Mouse (Mus musculus) gastrocnemius, adult 2 months (tissue): ENCODE data around the gene Peli2. TPM values are rescaled to one million over a fixed set of nuclear protein-coding genes. Genes with fewer than 3 reads are reported as not detected.

Experiments used
- DNase-seq: peaks from one replicate; pipeline ENCODE4 v3.0.0; 2022
- H3K27ac ChIP-seq: fragments of 200-600 bp; 2 replicates; pipeline ENCODE4 v1.8.1; 2022; ENCODE audit warnings: mild to moderate bottlenecking
- H3K4me3 ChIP-seq: fragments of 200-600 bp; 2 replicates; pipeline ENCODE4 v1.8.1; 2022; ENCODE audit warnings: mild to moderate bottlenecking, moderate library complexity
- CTCF ChIP-seq: fragments of 200-600 bp; IDR thresholded peaks from 2 replicates; pipeline ENCODE4 v1.8.1; 2022; ENCODE audit warnings: antibody characterized with exemption, mild to moderate bottlenecking, moderate library complexity
- intact Hi-C: fragments of 180-260 bp; cut with DNase I; formaldehyde crosslinking; loops from one replicate; pipeline ENCODE4 v1.15.1; 2025
- total RNA-seq, 2 experiments: library from RNA; stranded (reverse); gene quantifications; 2 replicates each; pipeline ENCODE4 v1.2.3; 2021

Peli2 gene
- total RNA-seq, 2 experiments from 2014 or later = 15.0 to 17.6 TPM

- H3K4me3 ChIP-seq = no peak overlapping the region
- intact Hi-C loops = no loop called here
- DNase-seq = no peak
- H3K27ac ChIP-seq = no peak overlapping the region
- no peak for TF ChIP-seq CTCF
These were observed 84.4 kb downstream of the Peli2 start for GRCm38 (mm10) chr14:48205044-48205443.

- no peak for DNase-seq
- no peak for TF ChIP-seq CTCF
- Histone ChIP-seq H3K4me3 (no peak overlapping the region), H3K27ac (no peak overlapping the region)
- intact Hi-C loops = no loop called here
These were observed 85.0 kb downstream of the Peli2 start for GRCm38 (mm10) chr14:48205635-48206034.

- TF ChIP-seq CTCF = no peak
- no peak for DNase-seq
- intact Hi-C loops = no loop called here
- H3K27ac ChIP-seq = no peak overlapping the region
- no peak overlapping the region for H3K4me3 ChIP-seq
These were observed 86.5 kb downstream of the Peli2 start for GRCm38 (mm10) chr14:48207119-48207518.

- no peak overlapping the region for H3K27ac ChIP-seq
- intact Hi-C loops = no loop called here
- DNase-seq = no peak
- H3K4me3 ChIP-seq = no peak overlapping the region
- no peak for TF ChIP-seq CTCF
These were observed 87.4 kb downstream of the Peli2 start for GRCm38 (mm10) chr14:48207746-48208640.

GRCm38 (mm10) chr14:48209436-48209835 lies 88.8 kb downstream of the Peli2 start:
- intact Hi-C loops = no loop called here
- DNase-seq = no peak
- Histone ChIP-seq H3K4me3 (no peak overlapping the region), H3K27ac (no peak overlapping the region)
- TF ChIP-seq CTCF = no peak

GRCm38 (mm10) chr14:48210089-48210488 lies 89.5 kb downstream of the Peli2 start:
- no peak for DNase-seq

GRCm38 (mm10) chr14:48211526-48211925 lies 90.9 kb downstream of the Peli2 start:
- Histone ChIP-seq H3K4me3 (no peak overlapping the region), H3K27ac (no peak overlapping the region)
- no peak for TF ChIP-seq CTCF
- intact Hi-C loops = no loop called here
- DNase-seq = no peak

More at GRCm38 (mm10) chr14:48210089-48210488, 89.5 kb downstream of the Peli2 start:
- H3K27ac ChIP-seq = no peak overlapping the region
- H3K4me3 ChIP-seq = no peak overlapping the region
- intact Hi-C loops = no loop called here
- no peak for TF ChIP-seq CTCF

- Histone ChIP-seq H3K27ac (no peak overlapping the region), H3K4me3 (no peak overlapping the region)
- intact Hi-C loops = no loop called here
- DNase-seq = no peak
- TF ChIP-seq CTCF = no peak
These were observed 92.2 kb downstream of the Peli2 start for GRCm38 (mm10) chr14:48212839-48213238.

GRCm38 (mm10) chr14:48213593-48213992 lies 93.0 kb downstream of the Peli2 start:
- no peak overlapping the region for H3K27ac ChIP-seq
- H3K4me3 ChIP-seq = no peak overlapping the region
- no peak for DNase-seq
- no peak for TF ChIP-seq CTCF
- intact Hi-C loops = no loop called here

GRCm38 (mm10) chr14:48222051-48222450 lies 101.4 kb downstream of the Peli2 start:
- H3K27ac ChIP-seq = no peak overlapping the region
- TF ChIP-seq CTCF = no peak
- no peak overlapping the region for H3K4me3 ChIP-seq
- intact Hi-C loops = no loop called here
- no peak for DNase-seq

GRCm38 (mm10) chr14:48222684-48223083 lies 102.1 kb downstream of the Peli2 start:
- H3K4me3 ChIP-seq = no peak overlapping the region
- no peak overlapping the region for H3K27ac ChIP-seq
- intact Hi-C loops = no loop called here
- no peak for DNase-seq
- no peak for TF ChIP-seq CTCF

- H3K27ac ChIP-seq = no peak overlapping the region
- intact Hi-C loops = no loop called here
- DNase-seq = no peak
- no peak overlapping the region for H3K4me3 ChIP-seq
- TF ChIP-seq CTCF = no peak
These were observed 103.6 kb downstream of the Peli2 start for GRCm38 (mm10) chr14:48224203-48224602.

- H3K27ac ChIP-seq = no peak overlapping the region
- peak; percentile 41 for DNase-seq
- no peak overlapping the region for H3K4me3 ChIP-seq
- TF ChIP-seq CTCF = no peak
- intact Hi-C loops = no loop called here
These were observed 104.3 kb downstream of the Peli2 start for GRCm38 (mm10) chr14:48224861-48225300.
